Mouse (Mus musculus) frontal cortex, adult 2 months (tissue): ENCODE measurements around the gene Bdkrb2. TPM values are rescaled to one million over a fixed set of nuclear protein-coding genes. Genes with fewer than 3 reads are reported as not detected.

Source experiments
- DNase-seq, 2 experiments: peaks; one replicate each; pipeline ENCODE4 v3.0.0; 2022; ENCODE audit warnings: low spot score in 1 of 2; ENCODE audit errors: extremely low spot score in 1 of 2
- polyA plus RNA-seq: library from polyadenylated mRNA; depleted of rRNA; stranded (reverse); fragments of >200 nt; gene quantifications from 2 replicates; pipeline ENCODE4 v1.2.3, GENCODE M21; 2012

Bdkrb2 gene
- polyA plus RNA-seq, 1 experiment: 0.32 TPM

DNA sequence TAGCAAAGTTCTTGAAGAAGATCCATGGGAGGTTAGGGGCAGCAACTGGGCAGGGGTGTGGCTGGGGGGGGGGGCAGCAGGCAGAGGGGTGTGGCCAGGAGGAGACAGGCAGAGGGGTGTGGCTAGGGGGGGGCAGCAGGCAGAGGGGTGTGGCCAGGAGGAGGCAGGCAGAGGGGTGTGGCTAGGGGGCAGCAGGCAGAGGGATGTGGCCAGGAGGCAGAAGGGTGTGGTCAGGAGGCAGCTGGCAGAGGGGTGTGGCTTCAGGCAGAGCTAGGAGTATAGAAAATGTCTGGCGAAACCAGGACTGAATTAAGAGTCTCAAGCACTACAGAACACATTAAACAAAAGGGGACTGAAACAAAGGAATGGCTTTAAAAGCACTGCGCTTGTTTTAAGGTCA is 20.5 kb downstream of the Bdkrb2 start:
- DNase-seq: no peak

DNA sequence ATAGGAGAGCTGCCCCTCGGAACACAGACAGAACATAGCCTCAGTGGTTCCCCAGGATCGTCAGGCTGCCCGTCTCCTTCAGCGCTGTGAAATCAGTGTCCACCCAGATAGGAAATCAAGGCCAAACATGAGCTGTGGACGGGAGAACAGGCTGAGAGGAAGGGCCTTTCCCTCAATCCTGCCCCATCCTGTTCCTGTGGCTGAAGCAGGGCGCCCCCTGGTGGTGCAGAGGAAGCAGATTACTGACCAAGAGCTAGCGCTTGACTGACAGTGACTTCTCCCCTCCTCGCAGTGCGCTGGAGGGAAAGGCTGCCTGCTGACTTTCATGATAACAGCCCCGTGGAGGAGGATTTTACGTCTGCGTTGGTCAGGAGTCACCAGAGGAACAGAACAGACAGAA is 21.8 kb downstream of the Bdkrb2 start:
- peak in 1 of 2 experiments; percentile 80 for DNase-seq

DNA sequence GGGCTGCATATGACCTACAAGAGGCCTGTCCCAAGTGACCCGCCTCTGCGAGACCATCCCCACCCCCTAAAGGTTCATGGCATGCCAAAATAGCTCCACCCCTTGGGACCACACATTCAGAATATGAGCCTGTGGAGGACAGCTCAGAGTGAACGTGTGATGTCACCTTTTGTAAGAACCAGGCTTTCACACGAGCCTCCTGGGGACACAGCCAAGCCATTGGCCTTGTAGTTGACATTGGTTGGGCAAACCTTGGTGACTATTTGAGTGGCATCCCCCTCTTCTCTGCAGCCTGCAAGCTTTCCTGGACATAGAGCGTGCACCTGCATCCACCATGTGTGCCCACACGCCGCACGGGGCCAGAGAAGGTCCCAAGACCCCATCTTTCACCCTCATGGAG is 24.5 kb downstream of the Bdkrb2 start:
- no peak for DNase-seq

DNA sequence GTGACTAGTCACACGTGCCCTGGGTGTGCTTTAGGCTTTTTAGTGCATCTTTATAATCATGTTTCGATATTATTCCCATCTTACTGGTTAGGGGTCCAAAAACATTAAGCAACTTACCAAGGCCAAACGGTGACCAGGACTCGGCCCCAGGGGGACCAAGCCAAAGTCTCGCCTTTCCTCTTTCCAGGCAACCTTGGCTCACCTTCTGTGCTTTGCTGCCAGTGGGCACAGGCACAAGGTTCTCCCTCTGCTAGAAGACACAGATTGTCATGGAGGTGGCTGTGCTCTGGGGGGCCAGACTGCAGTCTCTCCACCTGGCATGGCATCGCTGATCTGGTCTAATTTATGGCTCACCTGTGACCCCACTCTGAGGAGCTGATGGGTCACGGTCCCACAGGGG is 27.8 kb downstream of the Bdkrb2 start:
- no peak for DNase-seq

DNA sequence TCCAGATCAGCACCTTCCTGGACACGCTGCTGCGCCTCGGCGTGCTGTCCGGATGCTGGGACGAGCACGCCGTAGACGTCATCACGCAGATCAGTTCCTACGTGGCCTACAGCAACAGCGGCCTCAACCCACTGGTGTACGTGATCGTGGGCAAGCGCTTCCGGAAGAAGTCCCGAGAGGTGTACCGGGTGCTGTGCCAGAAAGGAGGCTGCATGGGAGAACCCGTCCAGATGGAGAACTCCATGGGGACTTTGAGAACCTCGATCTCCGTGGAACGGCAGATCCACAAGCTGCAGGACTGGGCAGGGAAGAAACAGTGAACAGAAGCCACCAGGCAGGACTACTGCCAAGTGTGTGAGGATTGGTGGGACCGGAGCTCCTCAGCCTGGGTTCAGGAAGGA is 29.3 kb downstream of the Bdkrb2 start:
- DNase-seq: no peak

DNA sequence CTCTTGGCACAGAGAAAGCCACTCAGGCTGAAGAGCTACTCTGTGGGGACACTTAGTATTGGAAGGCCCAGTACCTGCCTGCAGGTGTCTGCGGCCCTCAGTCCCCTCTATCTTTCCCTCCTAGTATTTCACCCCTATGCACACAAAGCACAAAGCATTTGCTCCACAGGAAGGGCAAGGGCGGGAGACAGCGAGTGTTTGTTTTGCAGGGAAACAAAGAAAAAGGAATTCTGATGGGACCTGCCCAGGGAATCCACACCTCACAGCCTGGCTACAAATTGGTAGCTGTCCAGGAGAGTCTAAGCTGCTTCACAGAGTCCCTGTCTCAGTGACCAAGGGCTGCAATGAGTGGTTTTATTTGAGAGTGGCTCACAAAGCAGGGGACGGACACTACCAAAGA is 30.4 kb downstream of the Bdkrb2 start:
- DNase-seq: no peak

DNA sequence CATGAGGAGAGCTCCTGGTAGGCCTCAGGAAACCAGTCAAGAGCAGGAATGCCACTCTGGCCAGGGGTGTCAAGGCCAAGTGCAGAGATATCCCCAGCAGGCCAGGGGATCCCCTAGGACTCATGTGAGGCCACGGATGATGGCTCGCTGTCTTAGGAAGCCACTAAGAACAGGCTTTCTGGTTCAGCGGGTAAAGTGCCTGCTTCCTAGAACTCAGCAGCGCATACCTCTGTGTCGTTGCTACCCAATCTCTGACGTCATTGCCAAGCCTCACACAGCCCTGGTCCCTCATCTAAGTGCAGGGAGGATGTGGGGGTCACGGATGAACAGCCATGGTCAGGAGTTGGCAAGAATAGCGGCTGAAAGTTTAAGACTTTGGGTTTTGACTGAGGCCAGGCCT is 34.1 kb downstream of the Bdkrb2 start:
- DNase-seq: no peak

DNA sequence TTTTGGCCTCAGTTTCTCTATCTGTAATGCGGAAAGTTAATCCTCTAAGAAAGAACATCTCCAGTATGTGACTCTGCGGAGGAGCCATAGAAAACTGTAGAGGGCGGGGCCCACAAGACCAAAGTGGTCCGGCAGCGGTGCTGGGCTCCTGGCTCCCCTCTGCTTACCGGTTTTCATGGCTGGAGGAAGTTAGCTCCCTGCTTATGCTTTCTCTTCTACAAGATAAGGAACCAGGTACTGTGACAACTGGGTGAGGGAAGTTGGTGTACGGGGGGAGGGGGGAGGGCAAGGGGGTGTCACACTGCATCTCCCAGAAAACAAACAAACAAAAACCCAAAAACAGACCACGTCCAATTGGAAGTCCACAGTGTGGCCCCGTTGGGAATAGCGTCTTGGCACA is 35.5 kb downstream of the Bdkrb2 start:
- DNase-seq: no peak

DNA sequence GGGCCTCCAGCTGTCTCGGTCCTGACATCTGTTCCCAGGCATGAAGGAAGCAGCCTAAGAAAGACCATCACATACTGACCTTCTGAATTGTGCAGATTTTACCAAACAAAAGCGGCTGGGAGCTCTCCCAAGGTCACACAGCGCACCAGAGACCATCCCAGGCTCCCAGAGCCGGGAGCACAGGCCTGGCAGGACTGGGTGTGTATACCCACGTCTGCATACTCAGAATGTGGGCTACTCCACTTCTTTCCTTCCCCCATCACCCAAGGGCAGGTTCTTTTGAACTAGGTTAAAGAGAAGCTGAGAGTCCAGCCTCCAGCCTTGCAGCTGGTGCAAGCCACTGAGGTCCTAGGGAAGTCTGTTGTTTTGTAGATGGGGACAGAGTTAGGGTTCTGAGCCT is 36.1 kb downstream of the Bdkrb2 start:
- DNase-seq: no peak

DNA sequence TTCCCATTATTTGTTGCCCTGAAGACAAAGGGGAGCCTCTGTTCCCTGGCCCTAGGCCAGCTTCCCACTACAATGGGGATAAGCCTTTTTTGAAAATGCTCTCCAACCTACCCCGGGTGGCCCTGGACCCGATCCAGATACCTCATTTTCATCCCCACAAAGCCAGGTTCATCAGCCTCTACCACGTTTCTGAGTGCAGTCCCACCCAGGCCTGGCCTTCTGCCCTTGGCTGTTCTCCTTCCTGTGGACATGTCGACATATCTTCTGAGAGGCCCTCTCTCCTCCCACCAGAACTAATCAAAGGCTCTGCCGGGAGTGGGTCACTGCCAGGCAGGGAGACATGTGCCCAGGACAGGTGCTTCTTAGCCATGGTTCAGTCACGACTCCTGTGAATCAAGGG is 38.6 kb downstream of the Bdkrb2 start:
- no peak for DNase-seq

DNA sequence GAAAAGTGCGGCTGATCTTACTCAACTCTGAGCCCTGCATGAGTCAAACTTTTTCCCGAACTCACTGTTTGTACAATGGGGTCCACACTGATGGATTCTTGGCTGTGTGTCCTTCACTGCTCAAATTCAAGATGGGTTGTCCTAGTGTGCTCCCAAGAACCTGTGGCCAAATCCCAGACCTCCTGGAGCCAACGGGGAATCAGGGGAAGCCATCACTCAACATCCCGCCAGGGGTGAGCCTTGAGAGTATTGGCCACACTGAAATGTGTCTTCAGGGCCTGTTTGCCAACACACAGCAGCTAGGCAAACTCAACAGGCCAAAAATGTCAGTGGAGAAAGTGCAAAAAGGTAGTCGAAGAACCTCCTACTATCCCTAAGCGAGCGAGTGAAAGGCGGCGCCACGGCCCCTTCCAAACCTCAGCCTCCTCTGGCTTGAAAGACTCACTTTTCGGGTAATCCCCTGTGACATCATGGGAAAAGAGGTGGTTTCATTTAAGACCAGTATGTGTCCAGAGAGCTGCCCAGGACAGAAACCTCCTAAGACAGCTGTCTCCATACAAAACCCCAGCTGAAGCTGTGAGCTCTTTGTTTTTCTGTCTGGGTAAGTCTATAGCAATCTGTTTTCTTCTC is 39.7 kb downstream of the Bdkrb2 start, which contains the start of gene Bdkrb1:
Gene Bdkrb1, plus strand, starts transcription at position 505 of the 630 bp plus-strand sequence.
- no peak for DNase-seq

DNA sequence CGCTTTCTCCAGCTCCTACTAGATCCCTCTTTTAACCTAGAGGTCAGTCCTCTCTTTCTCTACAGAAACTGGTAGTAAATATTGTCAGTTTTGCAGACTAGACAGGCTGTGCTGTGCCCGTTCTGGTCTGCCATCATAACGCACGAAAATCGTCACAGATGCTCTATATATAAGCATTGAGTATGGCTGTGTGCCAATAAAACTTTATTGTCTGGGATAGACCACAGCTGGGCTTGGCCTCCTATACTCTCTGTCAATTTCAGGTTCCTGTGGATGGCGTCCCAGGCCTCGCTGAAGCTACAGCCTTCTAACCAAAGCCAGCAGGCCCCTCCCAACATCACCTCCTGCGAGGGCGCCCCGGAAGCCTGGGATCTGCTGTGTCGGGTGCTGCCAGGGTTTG is 40.9 kb downstream of the Bdkrb2 start:
- no peak for DNase-seq

DNA sequence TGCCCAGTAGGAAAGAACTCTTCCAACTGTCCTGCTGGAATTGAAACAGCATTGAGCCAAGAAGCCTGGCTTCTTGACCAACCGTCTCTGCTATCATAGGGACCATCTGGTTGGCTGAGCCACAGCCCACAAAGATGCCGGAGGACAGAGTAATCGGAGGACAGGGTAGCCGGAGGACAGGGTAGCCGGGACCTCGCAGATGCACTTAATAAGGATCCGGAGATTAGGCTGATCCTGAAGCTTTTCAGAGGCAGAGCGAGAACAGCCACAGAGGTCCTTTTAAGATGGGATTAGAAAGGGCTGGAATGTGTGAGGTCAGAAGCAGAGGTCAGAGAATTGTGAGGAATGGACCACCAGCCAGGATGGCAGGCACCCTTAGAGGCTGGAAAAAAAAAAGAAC is 42.2 kb downstream of the Bdkrb2 start:
- DNase-seq: no peak

DNA sequence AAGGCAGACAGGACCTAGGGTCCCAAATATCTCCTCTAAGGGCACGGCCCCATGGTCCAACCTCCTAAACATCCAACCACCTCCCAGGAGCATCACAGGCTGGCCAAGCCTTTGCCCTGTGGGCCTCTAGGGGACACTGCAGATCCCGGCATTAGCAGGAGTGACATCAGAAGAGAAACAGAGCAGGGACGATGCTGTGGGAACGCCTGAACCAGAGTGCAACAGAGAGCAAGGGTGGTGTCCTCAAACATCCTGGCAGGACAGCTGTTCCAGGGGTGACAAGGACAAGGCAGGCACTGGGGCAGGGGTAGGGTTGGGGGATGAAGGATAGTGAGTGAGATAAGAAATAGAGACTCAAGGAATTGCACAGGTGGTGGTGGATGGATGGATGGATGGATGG is 43.9 kb downstream of the Bdkrb2 start:
- DNase-seq: no peak

DNA sequence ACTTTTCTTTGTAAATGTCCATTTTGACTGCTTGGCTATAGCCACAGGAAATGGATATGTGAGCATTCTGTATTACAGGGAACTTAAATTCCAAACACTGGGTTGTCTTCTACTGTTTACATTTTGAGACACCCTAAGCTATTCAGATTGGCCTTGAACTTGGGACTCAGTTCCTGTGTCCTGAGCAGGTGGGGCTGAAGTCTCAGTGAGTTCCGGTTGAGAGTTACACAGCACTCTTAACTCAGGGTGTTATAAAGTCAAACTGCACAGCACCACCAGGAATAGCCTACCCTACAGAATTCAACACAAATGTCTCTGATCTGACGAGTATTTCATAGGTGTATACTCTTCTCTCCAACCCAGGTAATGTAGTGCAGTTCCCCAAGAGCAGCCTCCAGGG is 48.0 kb downstream of the Bdkrb2 start:
- no peak for DNase-seq

DNA sequence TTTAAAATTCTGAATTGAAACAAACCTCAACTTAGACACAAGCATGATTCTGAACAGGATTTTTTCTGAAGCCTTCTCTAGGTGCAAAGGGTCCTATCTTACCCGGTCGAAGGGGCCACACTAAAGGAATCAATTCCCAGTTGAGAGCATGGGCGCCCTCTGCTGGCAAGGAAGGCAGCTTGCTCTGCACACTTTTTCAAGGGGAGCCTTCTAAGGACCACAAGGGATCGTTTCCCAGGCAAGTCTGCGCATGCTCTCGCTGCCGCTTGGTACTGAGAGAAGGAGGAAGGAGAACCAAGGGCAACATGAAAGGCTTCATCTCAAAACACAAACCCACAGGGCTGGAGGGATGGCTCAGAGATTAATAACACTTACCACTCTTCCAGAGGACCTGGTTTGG is 48.7 kb downstream of the Bdkrb2 start:
- DNase-seq: peak; percentile 17 to 77

DNA sequence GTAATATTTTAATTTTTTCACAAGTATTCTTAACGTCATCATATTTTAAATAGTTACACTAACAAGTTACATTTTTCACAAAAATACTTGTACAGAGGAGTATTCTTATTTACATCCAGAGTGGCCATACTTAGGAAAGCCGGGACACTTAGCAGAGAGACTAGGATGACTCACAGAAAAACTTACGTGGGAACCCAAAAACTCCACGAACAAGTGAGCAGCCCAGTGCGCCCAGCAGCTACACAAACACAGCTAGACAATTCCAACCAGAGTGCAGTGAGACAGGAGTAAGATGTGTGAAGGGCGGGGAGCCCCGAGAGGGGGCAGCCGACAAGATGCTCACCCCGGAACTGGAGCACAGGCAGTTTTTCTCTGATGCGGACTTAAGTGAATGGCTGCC is 50.5 kb downstream of the Bdkrb2 start:
- DNase-seq: no peak

DNA sequence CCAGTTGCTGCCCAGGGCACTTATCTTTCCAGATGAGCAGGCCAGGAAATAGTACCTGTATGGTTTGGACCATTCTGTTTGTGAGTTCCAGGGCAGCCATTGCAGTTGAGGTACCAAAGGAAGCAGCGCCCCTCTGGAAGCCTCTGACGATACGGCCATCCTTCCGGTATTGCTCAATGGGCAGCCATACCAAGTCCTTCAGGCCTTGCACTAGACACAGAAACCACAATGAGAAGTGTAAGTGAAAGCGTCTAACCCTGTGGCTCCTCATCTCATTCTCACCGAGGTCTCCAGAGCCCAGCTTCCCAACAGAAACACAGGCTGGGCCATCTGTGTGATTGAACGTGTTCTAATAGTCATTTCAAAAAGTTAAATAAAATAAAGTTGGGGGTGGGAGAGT is 59.0 kb downstream of the Bdkrb2 start:
- DNase-seq: no peak

DNA sequence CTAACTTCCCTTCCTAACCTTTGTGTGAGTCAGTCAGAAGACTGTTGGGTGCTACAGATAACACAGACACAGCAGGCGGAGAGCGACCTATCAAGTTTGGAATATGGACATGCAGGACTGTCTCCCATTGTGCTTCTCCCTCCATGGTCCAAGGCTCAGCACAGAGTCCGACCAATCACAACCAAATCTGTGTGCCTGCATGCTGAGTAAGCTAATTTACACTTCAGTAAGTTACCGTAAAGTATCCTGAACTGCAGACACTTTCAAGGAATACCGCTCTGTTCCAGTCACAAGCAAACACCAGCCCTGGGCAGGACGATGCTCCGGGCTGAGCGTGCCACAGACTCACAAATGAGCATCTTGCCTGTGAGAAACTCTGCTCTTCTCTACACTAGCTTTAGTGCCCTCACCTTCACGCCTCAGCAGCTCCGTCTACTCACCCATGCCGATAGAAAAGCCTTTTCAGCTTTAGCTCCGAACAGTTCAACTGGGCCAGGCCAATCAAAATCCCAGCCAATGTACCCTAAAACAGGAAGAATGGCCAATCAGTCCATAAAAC is 60.0 kb downstream of the Bdkrb2 start:
- DNase-seq: no peak

DNA sequence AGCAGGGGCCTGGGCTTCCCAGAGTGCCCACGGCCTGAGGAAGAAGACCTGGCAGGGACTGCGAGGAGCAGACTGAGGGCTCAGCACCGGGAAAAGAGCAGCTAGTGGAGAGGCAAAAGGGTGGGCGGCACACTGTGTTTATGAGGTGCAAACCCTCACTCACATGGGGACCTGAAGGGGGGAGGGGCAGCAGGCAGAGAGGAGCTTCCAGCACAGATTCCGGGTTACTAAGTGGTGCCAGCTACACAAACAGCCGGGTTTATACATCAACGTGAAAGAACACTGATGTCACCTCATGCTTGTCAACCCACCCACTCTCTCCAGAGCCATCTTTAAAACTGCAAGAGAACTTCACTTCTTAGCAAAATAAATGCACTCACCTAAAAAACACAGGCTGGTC is 62.8 kb downstream of the Bdkrb2 start:
- DNase-seq: peak in 1 of 2 experiments; percentile 43

DNA sequence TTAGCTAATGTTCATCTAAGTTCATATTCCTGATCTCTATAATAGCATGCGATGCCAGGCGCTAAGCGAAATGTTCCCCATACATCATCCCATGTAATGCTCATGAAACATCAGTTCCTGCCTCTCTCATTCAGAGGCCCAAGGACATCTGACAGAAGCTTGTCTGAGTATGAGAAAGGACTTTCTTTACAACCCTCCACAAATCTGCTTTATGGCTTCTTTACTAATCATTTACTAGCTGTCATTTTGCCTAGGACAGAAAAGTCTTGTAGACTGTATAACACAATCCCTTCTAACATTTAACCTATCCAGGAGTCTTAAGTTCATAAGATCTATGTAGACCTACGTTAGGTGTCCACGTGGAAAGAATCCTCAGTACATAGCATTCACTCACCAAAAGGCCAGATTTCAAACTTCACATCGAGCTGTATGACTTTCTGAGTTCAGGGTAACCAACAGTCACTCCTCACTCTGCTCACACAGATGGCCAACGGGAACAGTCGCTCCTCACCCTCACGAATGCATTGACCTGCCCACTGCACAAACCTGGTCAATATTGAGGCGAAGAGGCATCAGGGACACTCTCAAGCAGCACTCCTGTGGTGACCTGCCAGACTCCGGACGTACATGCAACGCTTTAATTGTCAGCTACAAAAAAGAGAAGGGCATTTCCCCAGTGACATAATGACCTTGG is 71.5 kb downstream of the Bdkrb2 start:
- DNase-seq: no peak

DNA sequence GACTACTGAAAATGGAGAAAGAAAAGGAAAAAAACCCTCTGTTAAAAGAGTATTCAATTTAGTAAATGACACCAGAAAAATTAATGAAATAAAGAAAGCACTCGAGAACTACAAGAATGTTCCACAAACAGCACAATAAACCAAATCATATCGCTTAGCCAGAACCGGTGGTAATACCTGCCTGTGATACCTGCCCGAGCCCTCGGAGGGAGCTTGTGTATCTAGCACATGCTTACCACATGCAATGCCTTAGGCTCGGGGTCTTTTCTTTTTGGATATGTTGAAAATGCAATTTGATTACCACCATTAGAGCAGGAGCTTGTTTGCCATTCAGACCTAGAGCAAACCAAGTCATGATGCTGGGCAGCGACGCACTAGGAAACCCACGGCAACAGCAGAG is 73.5 kb downstream of the Bdkrb2 start:
- DNase-seq: no peak
